Mouse (Mus musculus) heart, postnatal 0 days (tissue): ENCODE results near the gene Fndc5.

Experiments used
- CTCF ChIP-seq: IDR thresholded peaks from 2 replicates; pipeline ENCODE4 v1.5.1; 2016; ENCODE audit warnings: antibody characterized with exemption, control low read depth, low read depth
- EP300 ChIP-seq: IDR thresholded peaks from 2 replicates; pipeline ENCODE4 v1.6.1; 2016; ENCODE audit warnings: antibody characterized with exemption, low read depth

GRCm38 (mm10) chr4:129136579-129137391, at the start of gene Fndc5:
- TF ChIP-seq CTCF (no peak), EP300 (no peak)
